Mouse (Mus musculus) A20 (cell line): ENCODE results near the gene Col18a1.

Experiments
- DNase-seq: peaks from one replicate; pipeline ENCODE4 v3.0.0-alpha.2; 2011; ENCODE audit warnings: low read depth, low spot score

Col18a1 gene

GRCm38 (mm10) chr10:77182804-77183331 lies 16.5 kb upstream of the Col18a1 start:
- DNase-seq: no peak

- DNase-seq: no peak
These were observed 13.8 kb upstream of the Col18a1 start for GRCm38 (mm10) chr10:77180110-77180509.

DNA sequence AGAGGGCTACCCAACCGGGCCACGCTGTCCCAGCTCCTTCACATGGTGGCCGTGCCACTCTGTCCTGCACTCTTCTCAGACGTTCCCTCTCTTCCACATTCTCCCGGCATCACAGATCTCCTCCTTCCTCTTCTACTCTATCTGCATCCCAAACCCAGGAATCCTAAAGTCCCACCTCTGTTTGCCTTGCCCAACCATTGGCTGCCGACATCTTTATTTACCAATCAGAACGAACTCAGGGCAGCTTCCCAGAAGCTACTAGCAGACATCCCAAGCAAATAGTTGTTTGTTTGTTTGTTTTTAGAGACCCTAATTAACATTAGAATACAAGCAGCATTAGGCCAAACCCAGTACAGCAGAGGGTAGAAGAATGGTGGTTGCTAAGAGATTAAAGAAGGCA lies 12.3 kb upstream of the Col18a1 start:
- no peak for DNase-seq

DNA sequence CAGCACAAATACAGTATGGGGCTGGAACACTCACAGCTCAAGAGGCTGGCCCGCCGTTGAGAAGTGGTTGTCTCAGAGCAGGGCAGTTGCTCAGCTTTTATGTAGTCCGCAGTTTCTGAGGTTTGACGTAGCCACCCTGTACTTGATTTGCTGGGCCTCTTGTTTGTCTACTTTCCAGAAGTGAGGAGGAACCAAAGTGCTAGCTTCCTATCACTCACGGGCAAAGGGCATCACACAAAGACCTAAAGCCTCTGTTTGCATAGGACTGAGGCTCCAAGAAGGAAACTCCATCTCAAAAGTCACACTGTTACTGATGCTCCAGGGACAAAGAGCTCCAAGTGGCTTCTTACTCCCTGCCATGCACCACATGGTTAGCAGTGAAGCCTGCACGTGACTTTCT lies 4.1 kb upstream of the Col18a1 start:
- DNase-seq: no peak

DNA sequence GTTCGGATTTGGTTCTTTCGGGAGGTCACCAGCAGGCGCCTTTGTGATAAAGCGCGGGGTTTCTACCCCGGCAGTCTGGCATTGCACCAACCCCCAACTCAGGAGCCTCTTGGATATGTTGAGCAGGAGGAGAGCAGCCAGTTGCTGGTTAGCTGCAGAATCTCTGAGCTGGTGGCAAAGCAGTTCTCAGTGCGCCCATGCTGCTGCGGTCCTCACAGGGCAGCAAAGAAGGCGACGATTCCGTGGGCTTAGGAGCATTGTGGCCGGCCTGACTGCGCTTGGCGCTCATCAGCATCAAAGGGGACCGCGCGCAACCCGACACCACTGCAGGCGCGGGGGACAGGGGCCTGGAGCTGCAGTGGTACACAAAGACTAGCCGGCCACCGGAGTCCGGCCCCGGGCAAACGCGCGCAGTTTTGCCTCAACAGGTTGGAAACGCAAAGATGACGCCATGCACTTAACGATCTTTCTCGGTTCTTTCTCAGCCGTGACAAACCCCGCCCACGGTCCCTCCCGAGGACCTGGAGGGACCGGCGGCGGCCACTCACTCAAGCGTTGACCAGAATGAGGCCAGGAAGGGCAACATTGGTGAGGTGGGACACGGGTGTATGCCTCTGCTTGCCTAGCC lies 916 bp downstream of the Col18a1 start:
- no peak for DNase-seq

DNA sequence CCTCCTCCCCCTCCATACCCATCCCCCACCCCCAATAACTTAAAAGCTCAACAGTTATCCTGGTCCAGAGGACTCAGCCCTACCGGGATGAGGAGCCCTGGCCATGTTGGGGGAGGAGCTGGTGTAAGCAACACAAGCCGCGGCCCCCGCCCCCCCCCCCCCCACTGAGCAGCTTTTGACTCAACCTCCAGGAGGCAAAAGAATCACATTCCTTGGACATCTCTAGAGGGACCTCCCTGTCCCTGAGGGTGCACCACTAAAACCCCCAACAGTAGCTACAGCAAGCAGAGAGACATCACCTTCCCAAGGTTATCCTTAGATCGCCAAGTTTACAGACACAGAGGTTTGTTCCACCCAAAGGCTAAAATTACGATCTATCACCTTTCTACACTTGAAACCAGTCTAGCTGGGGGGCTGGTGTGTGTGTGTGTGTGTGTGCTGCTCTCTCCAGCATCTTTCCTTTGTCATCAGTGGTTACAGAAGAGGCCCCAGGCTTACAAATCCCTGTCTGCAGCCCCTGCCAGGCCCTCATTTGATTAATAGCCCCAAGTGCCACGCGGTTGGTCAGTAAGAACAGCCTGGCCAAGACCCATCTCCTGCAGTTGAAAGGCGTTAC lies 1.8 kb downstream of the Col18a1 start:
- no peak for DNase-seq

DNA sequence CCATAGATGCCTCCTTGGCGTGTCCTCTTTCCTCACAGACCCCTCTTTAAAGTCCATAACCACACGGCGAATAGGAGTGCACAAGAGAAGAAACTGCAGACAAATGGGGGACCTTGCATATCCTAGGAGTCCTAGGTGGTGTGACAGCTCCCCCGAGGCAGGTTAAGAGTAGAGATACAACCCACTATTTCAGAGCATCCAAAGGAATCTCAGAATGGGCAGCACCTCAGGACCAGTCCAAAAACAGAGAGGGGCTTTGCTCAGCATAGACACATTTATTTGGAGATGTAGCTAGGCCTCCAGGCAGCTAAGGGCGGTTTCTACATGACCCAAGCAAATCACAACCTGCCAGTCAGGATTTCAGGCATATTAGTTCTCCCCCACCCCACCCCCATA lies 2.3 kb downstream of the Col18a1 start:
- DNase-seq: no peak

GRCm38 (mm10) chr10:77163392-77163977 lies 2.9 kb downstream of the Col18a1 start:
- DNase-seq: no peak

DNA sequence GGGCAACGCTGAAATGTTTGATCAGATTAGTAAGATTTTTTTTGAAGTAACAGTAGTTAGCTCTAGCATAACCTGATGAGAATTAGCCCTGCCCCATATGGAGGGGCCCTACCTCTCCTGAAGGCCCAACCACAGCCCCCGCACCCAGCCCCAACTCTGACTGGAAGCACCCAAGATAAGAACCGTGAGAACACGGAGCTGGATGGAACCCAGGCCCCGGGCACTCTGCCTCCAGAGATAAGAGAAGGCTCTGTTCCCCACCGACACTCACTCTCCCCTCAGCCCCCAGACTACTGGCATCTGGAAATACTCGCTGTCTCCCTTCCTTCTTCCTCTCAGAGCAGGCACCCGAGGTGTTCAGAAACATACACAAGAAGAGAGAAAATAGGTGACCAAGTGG lies 6.8 kb downstream of the Col18a1 start:
- no peak for DNase-seq

DNA sequence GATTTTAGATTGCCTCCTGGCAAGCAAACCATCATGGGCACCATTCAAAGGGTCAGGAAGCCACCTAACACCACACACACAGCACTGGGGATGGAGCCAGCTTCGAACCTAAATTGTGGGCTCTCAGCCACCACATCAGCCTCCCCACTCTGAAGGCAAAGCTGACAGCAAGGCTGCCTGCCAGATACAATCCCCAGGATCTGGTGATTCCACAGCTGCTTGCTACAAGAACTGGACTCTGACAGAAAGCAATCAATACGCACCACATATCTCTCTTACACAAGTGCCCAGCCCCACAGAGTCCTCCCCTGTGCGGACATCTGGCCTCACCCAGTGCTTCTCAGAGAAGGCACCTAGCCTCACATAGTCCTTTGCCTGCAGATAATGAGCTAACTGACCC lies 7.4 kb downstream of the Col18a1 start:
- no peak for DNase-seq

- no peak for DNase-seq
These were observed 8.9 kb downstream of the Col18a1 start for GRCm38 (mm10) chr10:77157245-77158019.

- DNase-seq: no peak
These were observed 14.1 kb downstream of the Col18a1 start for GRCm38 (mm10) chr10:77152178-77152621.

GRCm38 (mm10) chr10:77151551-77152002 lies 14.8 kb downstream of the Col18a1 start:
- DNase-seq: no peak

DNA sequence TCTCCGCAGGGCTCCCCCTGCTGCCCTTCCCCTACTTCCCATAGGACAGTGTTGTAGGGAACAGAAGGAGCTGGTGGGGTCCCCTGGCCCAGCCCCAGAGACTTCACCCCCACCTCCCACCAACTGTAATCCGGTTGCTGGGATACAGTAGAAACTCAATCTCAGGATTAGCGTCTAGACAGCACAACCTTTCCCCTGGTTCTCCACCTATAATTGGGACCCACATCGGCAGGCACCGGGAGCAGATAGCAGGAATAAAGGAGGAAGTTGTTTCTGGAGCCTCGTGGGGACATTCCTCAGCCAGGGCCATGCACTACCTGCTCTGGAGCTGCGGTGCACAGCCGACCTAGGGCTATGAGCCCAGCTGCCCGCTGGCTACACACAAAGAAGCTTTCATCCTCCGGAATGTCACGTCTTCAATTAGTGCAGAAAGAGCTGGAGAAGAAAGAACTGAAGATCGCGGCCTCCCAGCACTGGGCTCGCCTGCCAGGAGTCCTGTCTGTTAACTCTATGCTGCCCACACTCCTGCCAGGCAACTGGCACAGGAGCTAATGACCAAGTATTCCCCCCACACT lies 15.3 kb downstream of the Col18a1 start:
- no peak for DNase-seq

DNA sequence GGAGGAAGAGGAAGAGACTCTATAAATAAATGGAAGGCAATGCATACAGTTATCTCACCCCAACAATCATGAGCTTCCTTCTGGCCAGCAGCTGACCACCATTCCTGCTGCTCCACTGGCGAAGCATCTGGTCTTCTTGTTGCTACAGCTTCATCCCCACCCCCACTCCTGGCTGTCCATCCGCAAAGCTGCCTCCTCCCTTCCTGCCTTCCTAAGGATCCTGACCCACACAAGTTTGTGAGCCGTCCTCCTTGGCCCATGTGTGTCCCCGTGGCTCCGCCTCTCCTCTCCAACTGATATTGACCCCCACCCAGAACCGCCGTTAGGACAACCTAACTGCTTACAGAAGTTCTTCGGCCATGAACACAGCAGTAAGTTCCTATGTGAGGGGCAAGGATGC lies 16.3 kb downstream of the Col18a1 start:
- DNase-seq: no peak

- no peak for DNase-seq
These were observed 18.8 kb downstream of the Col18a1 start for GRCm38 (mm10) chr10:77147545-77147944.

DNA sequence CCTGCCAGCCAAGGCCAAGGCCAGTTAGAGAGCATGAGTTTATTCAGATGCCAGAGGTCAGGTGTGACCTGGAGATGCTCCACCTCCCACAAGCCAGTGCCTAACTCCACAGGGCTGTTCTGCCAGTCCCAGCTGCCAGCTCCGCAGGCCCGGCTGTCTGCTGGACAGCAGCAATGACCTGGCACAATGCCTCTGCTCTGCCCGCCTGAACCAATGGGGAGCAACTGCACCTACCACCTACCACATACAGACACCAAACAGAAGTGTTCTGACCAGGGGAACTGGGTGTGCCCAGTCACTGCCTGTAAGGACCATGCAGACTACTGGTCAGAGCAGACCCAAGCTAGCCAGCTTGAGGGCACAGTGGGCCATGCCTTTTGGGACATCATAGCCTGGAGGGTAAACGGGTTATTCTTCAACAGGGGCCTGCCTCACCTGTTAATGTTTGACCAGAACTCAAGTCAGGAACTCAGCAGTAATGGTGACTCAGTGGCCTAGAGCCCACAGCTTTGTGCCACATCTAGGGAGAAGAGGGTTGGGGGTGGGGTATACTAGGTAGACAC lies 19.4 kb downstream of the Col18a1 start:
- no peak for DNase-seq

DNA sequence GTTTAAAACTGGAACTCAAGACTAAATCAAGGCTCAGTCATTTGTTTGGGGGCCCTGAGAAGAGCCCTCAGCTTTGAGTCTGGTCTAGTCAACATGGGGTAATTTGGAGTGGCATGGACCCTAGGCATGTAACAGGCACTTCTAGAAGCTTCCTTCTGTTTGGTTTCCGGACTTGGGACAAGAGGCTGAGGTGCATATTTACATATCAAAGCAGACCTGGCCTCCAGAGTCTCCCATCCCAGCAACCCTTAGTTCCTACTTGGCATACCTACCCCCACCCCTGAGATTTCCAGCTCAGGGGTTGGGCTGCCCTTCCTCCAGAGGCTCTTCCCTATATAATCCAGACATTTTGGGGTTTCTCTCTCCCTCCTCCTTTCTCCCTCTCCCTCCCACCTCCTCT lies 20.4 kb downstream of the Col18a1 start:
- no peak for DNase-seq

GRCm38 (mm10) chr10:77144372-77144771 lies 22.0 kb downstream of the Col18a1 start:
- DNase-seq: no peak

DNA sequence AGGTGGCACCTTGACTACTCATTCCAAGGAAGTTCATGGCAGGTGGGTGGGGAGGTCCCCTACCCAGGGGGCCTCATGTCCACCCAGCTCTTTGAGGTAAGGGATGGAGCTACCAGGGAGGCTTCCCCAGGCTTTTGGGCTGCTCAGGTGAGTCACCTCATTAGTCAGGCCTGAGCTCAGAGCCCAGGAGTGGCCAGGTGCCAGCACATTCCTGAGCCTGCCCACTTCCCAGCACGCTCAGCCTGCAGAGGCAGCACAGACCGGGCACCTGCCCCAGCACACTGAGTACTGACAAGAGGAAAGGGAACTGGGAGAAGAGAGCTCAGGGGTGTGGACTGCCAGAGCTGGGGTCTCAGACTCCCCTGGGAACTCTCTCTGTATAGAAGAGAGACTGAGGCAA lies 24.0 kb downstream of the Col18a1 start:
- no peak for DNase-seq

DNA sequence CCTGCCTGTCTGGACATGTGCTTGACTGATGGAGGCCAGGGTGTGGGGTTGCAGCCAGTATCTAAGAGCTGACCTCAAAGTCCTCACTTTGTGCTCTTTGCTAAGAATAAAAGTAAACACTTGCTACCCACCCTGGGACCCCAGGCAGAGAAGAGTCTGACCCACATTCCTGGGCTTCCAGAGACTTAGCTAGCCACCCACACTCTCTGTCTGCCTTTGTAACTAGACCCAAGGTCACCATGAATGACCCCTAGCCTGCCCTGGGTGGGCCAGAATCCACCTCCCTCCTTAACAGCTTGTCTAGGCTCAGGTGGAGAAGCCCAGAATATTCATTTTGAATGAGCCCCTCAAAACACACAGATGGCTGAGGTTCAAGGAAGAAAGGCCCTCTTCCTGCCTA lies 28.0 kb downstream of the Col18a1 start:
- DNase-seq: no peak

- DNase-seq: no peak
These were observed 30.1 kb downstream of the Col18a1 start for GRCm38 (mm10) chr10:77136205-77136604.
